Mouse (Mus musculus): ENCODE results near the gene 4930524J08Rik. TPM values are rescaled to one million over a fixed set of nuclear protein-coding genes. Genes with fewer than 3 reads are reported as not detected.
A peak's percentile ranks its signal among the peaks of the same experiment; 100 is the strongest.

Gene 4930524J08Rik
- polyA plus RNA-seq, 1 experiment from 2014 or later = 1.0 TPM

DNA sequence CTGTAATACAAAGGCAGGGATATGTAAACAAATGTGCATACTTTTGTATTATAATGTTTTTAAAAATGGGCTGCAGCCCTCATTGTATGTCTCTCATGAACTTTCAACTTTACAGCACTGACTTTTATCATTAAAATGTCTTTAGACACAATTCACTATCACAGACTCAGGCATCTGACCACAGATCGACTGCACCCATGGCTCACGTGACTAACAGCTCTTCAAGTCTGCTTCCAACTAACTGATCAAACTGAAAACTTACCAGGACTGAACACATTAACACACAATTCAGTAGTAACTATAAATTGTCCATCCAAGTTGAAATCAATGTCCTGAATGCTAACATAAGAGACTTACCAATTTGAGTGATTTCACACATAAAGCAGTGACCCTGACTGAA lies 18.9 kb upstream of the 4930524J08Rik start:
- Histone ChIP-seq H3K4me2 (ENCODE audit: low read depth, low read length) (no peak overlapping the region), H3K27me3 (replicated peaks; ENCODE audit: control insufficient read depth, insufficient read depth, low read length) (no peaks in the 10 kb centered on the region), H3K36me3 (ENCODE audit: control insufficient read depth, insufficient read depth, low read length) (0 out of 2 replicates have a peak, but pooled peaks cover 7% of the 10 kb centered on the region), H3K4me1 (ENCODE audit: control insufficient read depth, insufficient read depth, low read length) (no peaks in the 10 kb centered on the region), H3K4me3 (ENCODE audit: low read length) (no peak overlapping the region), H3K27ac (ENCODE audit: low read length) (no peak overlapping the region), H3K9me3 (ENCODE audit: control insufficient read depth, low read length) (no peaks in the 10 kb centered on the region), H3K9ac (ENCODE audit: low read depth, low read length) (no peak overlapping the region)
- ATAC-seq = no peak
- 79% methylated on average over 2 of the region's 2 CpGs for WGBS

GRCm38 (mm10) chr5:99973941-99974340 lies 4.9 kb upstream of the 4930524J08Rik start:
- Histone ChIP-seq H3K4me2 (ENCODE audit: low read depth, low read length) (0 out of 2 replicates have a peak overlapping the region, but pooled peaks have one; percentile 16), H3K4me3 (ENCODE audit: low read length) (no peak overlapping the region)
- WGBS = 4% methylated on average over 2 of the region's 2 CpGs

GRCm38 (mm10) chr5:99975061-99975460 lies 3.8 kb upstream of the 4930524J08Rik start:
- Histone ChIP-seq H3K36me3 (ENCODE audit: control insufficient read depth, insufficient read depth, low read length) (no peaks in the 10 kb centered on the region), H3K9me3 (ENCODE audit: control insufficient read depth, low read length) (no peaks in the 10 kb centered on the region), H3K27ac (ENCODE audit: low read length) (no peak overlapping the region), H3K9ac (ENCODE audit: low read depth, low read length) (no peak overlapping the region), H3K4me1 (ENCODE audit: control insufficient read depth, insufficient read depth, low read length) (peaks cover 26% of the 10 kb centered on the region), H3K4me3 (ENCODE audit: low read length) (peak overlapping the region; percentile 3; the same call in 1 of the 2 replicates), H3K4me2 (ENCODE audit: low read depth, low read length) (peak overlapping the region; percentile 15; the same call in 1 of the 2 replicates), H3K27me3 (replicated peaks; ENCODE audit: control insufficient read depth, insufficient read depth, low read length) (no peaks in the 10 kb centered on the region)
- no peak for ATAC-seq
- 37% methylated on average over 4 of the region's 4 CpGs for WGBS

More at GRCm38 (mm10) chr5:99973941-99974340, 4.9 kb upstream of the 4930524J08Rik start:
- Histone ChIP-seq H3K4me1 (ENCODE audit: control insufficient read depth, insufficient read depth, low read length) (peaks cover 26% of the 10 kb centered on the region), H3K27ac (ENCODE audit: low read length) (no peak overlapping the region), H3K9ac (ENCODE audit: low read depth, low read length) (no peak overlapping the region), H3K36me3 (ENCODE audit: control insufficient read depth, insufficient read depth, low read length) (no peaks in the 10 kb centered on the region), H3K27me3 (replicated peaks; ENCODE audit: control insufficient read depth, insufficient read depth, low read length) (no peaks in the 10 kb centered on the region), H3K9me3 (ENCODE audit: control insufficient read depth, low read length) (no peaks in the 10 kb centered on the region)
- no peak for ATAC-seq

GRCm38 (mm10) chr5:99975776-99976175 lies 3.1 kb upstream of the 4930524J08Rik start:
- no peak overlapping the region for H3K27ac ChIP-seq (ENCODE audit: low read length)
- no peaks in the 10 kb centered on the region for H3K27me3 ChIP-seq (replicated peaks; ENCODE audit: control insufficient read depth, insufficient read depth, low read length)
- H3K4me2 ChIP-seq (ENCODE audit: low read depth, low read length) = peak overlapping the region; percentile 52
- no peaks in the 10 kb centered on the region for H3K9me3 ChIP-seq (ENCODE audit: control insufficient read depth, low read length)
- peak overlapping the region; percentile 29; the same call in 1 of the 2 replicates for H3K4me3 ChIP-seq (ENCODE audit: low read length)
- WGBS = 53% methylated on average over 1 of the region's 1 CpGs
- no peak overlapping the region for H3K9ac ChIP-seq (ENCODE audit: low read depth, low read length)
- no peak for ATAC-seq
- peaks cover 26% of the 10 kb centered on the region for H3K4me1 ChIP-seq (ENCODE audit: control insufficient read depth, insufficient read depth, low read length)
- H3K36me3 ChIP-seq (ENCODE audit: control insufficient read depth, insufficient read depth, low read length) = no peaks in the 10 kb centered on the region

- ATAC-seq = no peak
- Histone ChIP-seq H3K36me3 (ENCODE audit: control insufficient read depth, insufficient read depth, low read length) (no peaks in the 10 kb centered on the region), H3K9ac (ENCODE audit: low read depth, low read length) (peak overlapping the region; percentile 99), H3K4me2 (ENCODE audit: low read depth, low read length) (peak overlapping the region; percentile 80), H3K27ac (ENCODE audit: low read length) (no peak overlapping the region), H3K9me3 (ENCODE audit: control insufficient read depth, low read length) (no peaks in the 10 kb centered on the region), H3K4me3 (ENCODE audit: low read length) (peak overlapping the region; percentile 73), H3K27me3 (replicated peaks; ENCODE audit: control insufficient read depth, insufficient read depth, low read length) (no peaks in the 10 kb centered on the region), H3K4me1 (ENCODE audit: control insufficient read depth, insufficient read depth, low read length) (peaks cover 26% of the 10 kb centered on the region)
- WGBS = 7% methylated on average over 8 of the region's 8 CpGs
Measured at GRCm38 (mm10) chr5:99976334-99976955, 2.4 kb upstream of the 4930524J08Rik start.

DNA sequence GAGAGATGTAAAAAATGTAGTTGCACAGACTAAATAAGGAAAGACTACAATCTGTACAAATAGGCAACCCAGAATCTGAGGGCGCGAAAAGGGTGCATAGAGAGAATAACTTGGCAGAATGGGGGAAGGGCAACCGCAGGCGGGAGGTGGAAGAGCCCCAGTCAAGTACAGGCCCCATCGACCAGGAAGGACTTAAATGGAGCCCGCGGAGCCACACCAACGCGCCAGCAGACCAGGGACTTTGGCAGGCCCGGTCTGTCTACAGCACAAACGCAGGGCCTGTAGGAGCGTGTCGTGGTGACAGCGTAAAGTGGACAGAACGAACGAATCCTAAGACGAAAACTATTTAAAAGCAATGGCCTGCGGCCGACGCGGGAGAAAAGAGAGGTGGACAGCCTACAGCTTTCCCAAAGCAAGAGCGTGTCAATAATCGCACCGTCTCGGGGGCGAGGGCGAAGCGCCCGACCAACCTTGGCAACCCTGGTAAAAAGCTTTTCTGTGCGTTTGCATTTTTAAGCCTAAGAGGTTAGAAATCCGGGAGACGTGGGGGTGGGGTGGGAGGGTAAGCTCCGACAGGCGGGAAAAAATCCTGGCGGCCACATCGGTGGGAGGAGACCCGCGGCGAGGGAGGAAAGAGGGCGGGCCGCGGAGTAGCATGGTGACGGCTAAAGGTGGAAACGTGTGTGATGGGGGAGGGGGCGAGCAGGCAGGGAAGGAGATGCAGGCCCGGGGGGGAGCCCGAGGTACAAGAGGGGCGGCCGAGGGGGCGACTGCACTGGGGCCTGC lies 1.2 kb upstream of the 4930524J08Rik start:
- Histone ChIP-seq H3K9ac (ENCODE audit: low read depth, low read length) (peak overlapping the region; percentile 99), H3K27ac (ENCODE audit: low read length) (peak overlapping the region; percentile 99), H3K4me1 (ENCODE audit: control insufficient read depth, insufficient read depth, low read length) (peaks cover 26% of the 10 kb centered on the region), H3K27me3 (replicated peaks; ENCODE audit: control insufficient read depth, insufficient read depth, low read length) (no peaks in the 10 kb centered on the region), H3K36me3 (ENCODE audit: control insufficient read depth, insufficient read depth, low read length) (no peaks in the 10 kb centered on the region), H3K4me2 (ENCODE audit: low read depth, low read length) (peak overlapping the region; percentile 75), H3K9me3 (ENCODE audit: control insufficient read depth, low read length) (no peaks in the 10 kb centered on the region), H3K4me3 (ENCODE audit: low read length) (peak overlapping the region; percentile 73)
- under 1% methylated on average over 49 of the region's 50 CpGs for WGBS
- ATAC-seq = peak; percentile 63

DNA sequence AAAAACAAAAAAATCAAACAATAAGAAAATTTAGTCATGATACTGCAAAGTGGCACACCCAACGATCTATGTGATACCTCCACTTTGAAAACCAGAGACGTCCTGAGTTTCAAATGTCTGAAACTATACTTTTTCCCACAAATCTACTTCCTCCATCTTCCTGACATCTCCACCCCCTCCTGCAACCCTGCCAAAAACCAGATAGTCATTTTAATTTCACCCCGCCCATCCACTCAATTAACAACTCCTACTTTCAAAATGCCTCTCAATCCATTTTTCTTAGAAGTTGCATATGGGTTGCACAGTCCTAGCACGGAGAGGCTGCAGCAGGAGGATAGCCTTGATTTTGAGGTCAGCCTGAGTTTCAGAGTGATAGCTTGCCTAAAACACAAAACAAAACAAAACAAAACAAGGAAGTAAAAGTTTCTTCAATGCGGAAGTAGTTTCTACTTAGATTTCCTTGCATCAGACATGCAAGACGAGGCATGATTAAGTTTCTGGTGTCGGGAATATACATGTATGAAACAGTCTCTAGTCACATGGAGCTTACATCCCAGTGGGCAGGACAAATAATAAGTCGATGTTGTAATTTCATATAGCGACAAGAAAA lies 4.7 kb downstream of the 4930524J08Rik start:
- no peaks in the 10 kb centered on the region for H3K36me3 ChIP-seq (ENCODE audit: control insufficient read depth, insufficient read depth, low read length)
- H3K9ac ChIP-seq (ENCODE audit: low read depth, low read length) = no peak overlapping the region
- H3K4me3 ChIP-seq (ENCODE audit: low read length) = no peak overlapping the region
- H3K9me3 ChIP-seq (ENCODE audit: control insufficient read depth, low read length) = no peaks in the 10 kb centered on the region
- H3K4me2 ChIP-seq (ENCODE audit: low read depth, low read length) = no peak overlapping the region
- WGBS = 88% methylated on average over 9 of the region's 9 CpGs
- no peak overlapping the region for H3K27ac ChIP-seq (ENCODE audit: low read length)
- no peaks in the 10 kb centered on the region for H3K27me3 ChIP-seq (replicated peaks; ENCODE audit: control insufficient read depth, insufficient read depth, low read length)
- H3K4me1 ChIP-seq (ENCODE audit: control insufficient read depth, insufficient read depth, low read length) = peaks cover 3% of the 10 kb centered on the region; the same call in 1 of the 2 replicates
- ATAC-seq = no peak

GRCm38 (mm10) chr5:99994166-99994565 lies 15.3 kb downstream of the 4930524J08Rik start:
- Histone ChIP-seq H3K9ac (ENCODE audit: low read depth, low read length) (no peak overlapping the region), H3K27me3 (replicated peaks; ENCODE audit: control insufficient read depth, insufficient read depth, low read length) (no peaks in the 10 kb centered on the region), H3K4me2 (ENCODE audit: low read depth, low read length) (no peak overlapping the region), H3K36me3 (ENCODE audit: control insufficient read depth, insufficient read depth, low read length) (no peaks in the 10 kb centered on the region), H3K9me3 (ENCODE audit: control insufficient read depth, low read length) (peaks cover 2% of the 10 kb centered on the region; the same call in 1 of the 2 replicates), H3K27ac (ENCODE audit: low read length) (peak overlapping the region; percentile 31; the same call in 1 of the 2 replicates), H3K4me1 (ENCODE audit: control insufficient read depth, insufficient read depth, low read length) (0 out of 2 replicates have a peak, but pooled peaks cover 2% of the 10 kb centered on the region), H3K4me3 (ENCODE audit: low read length) (no peak overlapping the region)
- peak; percentile 91 for ATAC-seq
- WGBS = 62% methylated on average over 3 of the region's 3 CpGs

- no peaks in the 10 kb centered on the region for H3K36me3 ChIP-seq (ENCODE audit: control insufficient read depth, insufficient read depth, low read length)
- H3K27me3 ChIP-seq (replicated peaks; ENCODE audit: control insufficient read depth, insufficient read depth, low read length) = no peaks in the 10 kb centered on the region
- no peak overlapping the region for H3K4me3 ChIP-seq (ENCODE audit: low read length)
- ATAC-seq = peak; percentile 58
- H3K4me1 ChIP-seq (ENCODE audit: control insufficient read depth, insufficient read depth, low read length) = 0 out of 2 replicates have a peak, but pooled peaks cover 2% of the 10 kb centered on the region
- H3K4me2 ChIP-seq (ENCODE audit: low read depth, low read length) = no peak overlapping the region
- no peak overlapping the region for H3K9ac ChIP-seq (ENCODE audit: low read depth, low read length)
- 70% methylated on average over 3 of the region's 3 CpGs for WGBS
- peaks cover 2% of the 10 kb centered on the region; the same call in 1 of the 2 replicates for H3K9me3 ChIP-seq (ENCODE audit: control insufficient read depth, low read length)
- no peak overlapping the region for H3K27ac ChIP-seq (ENCODE audit: low read length)
Measured at GRCm38 (mm10) chr5:99994680-99995079, 15.8 kb downstream of the 4930524J08Rik start.

Measured in intestine, embryonic 16.5 days (tissue).